Mouse (Mus musculus) left cerebral cortex, postnatal 36 days (tissue): ENCODE results near the gene Nlrc4. TPM values are rescaled to one million over a fixed set of nuclear protein-coding genes. Genes with fewer than 3 reads are reported as not detected.

Experiments used
- total RNA-seq, 2 experiments: library from RNA; stranded (reverse); gene quantifications; 2 replicates each; pipeline ENCODE4 v1.2.3; 2021

The Nlrc4 gene
- total RNA-seq, 2 experiments from 2014 or later, result 0.15 to 0.18 TPM

Other genes with a start within 250 kb of the Nlrc4 start
- 10 to 100 TPM; 38.0 to 53.5 TPM for gene Memo1, start 163.6 kb downstream of the Nlrc4 start, total RNA-seq
- gene Dpy30, start 135.2 kb downstream of the Nlrc4 start, total RNA-seq, result 10 to 100 TPM; 42.1 to 43.4 TPM
- gene Spast, start 120.2 kb downstream of the Nlrc4 start, total RNA-seq, result 10 to 100 TPM; 54.2 to 56.3 TPM
- gene Slc30a6, start 63.5 kb downstream of the Nlrc4 start, total RNA-seq, result 10 to 100 TPM; 12.5 to 18.8 TPM
- 10 to 100 TPM; 78.9 to 91.9 TPM for gene Yipf4, start 30.4 kb upstream of the Nlrc4 start, total RNA-seq
- 100 to 1,000 TPM; 122 to 148 TPM for gene Birc6, start 69.2 kb upstream of the Nlrc4 start, total RNA-seq